Mouse (Mus musculus): ENCODE data around the gene Hist1h4h. TPM values are rescaled to one million over a fixed set of nuclear protein-coding genes. Genes with fewer than 3 reads are reported as not detected.
"Not testable (repeated sequence)": the region's sequence is repeated elsewhere in the genome, so short reads cannot be mapped to it uniquely, and the experiment has no call there.

The Hist1h4h gene
- total RNA-seq, 2 experiments from 2014 or later: 131 to 139 TPM

- TF ChIP-seq CTCF (IDR thresholded peaks at IDR 0.05): no peak
- intact Hi-C loops (cut with DNase I): loop anchor here (5.0 kb wide), 2 partner anchors 53 to 1817 kb away; partner anchors contain the start of gene Hist1h4d
- H3K27ac ChIP-seq: peak overlapping the region; percentile 95
These were observed 1.2 kb upstream of the Hist1h4h start for GRCm38 (mm10) chr13:23529480-23530165.

GRCm38 (mm10) chr13:23530181-23530900 is 509 bp upstream of the Hist1h4h start:
- no peak for TF ChIP-seq CTCF (IDR thresholded peaks at IDR 0.05)
- intact Hi-C loops (cut with DNase I): loop anchor here (5.0 kb wide), 2 partner anchors 52 to 1818 kb away; partner anchors contain the start of gene Hist1h4d
- Histone ChIP-seq H3K4me3 (peak overlapping the region; percentile 91), H3K27ac (peak overlapping the region; percentile 95)
- peak; percentile 59 for DNase-seq

More at GRCm38 (mm10) chr13:23529480-23530165, 1.2 kb upstream of the Hist1h4h start:
- peak overlapping the region; percentile 91 for H3K4me3 ChIP-seq
- no peak for DNase-seq

GRCm38 (mm10) chr13:23532262-23533075 is 1.6 kb downstream of the Hist1h4h start:
- Histone ChIP-seq H3K4me3 (peak overlapping the region; percentile 91), H3K27ac (peak overlapping the region; percentile 95; the same call in 1 of the 2 replicates)
- DNase-seq: no peak
- intact Hi-C loops (cut with DNase I): loop anchor here (5.0 kb wide), 2 partner anchors 50 to 1820 kb away; partner anchors contain the start of gene Hist1h4d
- TF ChIP-seq CTCF (IDR thresholded peaks at IDR 0.05): no peak

GRCm38 (mm10) chr13:23533560-23534367 is 2.9 kb downstream of the Hist1h4h start, which contains the start of gene Hist1h2af:
Hist1h2af (plus strand) TSS chr13:23533906.
- DNase-seq: peak; percentile 61
- peak within 1 kb of the TSS; percentile 28; the same call in 1 of the 2 replicates for H3K27ac ChIP-seq
- intact Hi-C loops (cut with DNase I): loop anchor here (5.0 kb wide), 2 partner anchors 49 to 1821 kb away; partner anchors contain the start of gene Hist1h4d
- TF ChIP-seq CTCF (IDR thresholded peaks at IDR 0.05): 0 out of 2 replicates have a peak, but pooled peaks have one; percentile 6
- H3K4me3 ChIP-seq: peak within 1 kb of the TSS; percentile 91

- TF ChIP-seq CTCF (IDR thresholded peaks at IDR 0.05): no peak
- intact Hi-C loops (cut with DNase I): loop anchor here (5.0 kb wide), 2 partner anchors 48 to 1822 kb away; partner anchors contain the start of gene Hist1h4d
- Histone ChIP-seq H3K4me3 (peak overlapping the region; percentile 70), H3K27ac (peak overlapping the region; percentile 28)
- no peak for DNase-seq
These were observed 3.7 kb downstream of the Hist1h4h start for GRCm38 (mm10) chr13:23534368-23535131.

GRCm38 (mm10) chr13:23535137-23536075 is 4.6 kb downstream of the Hist1h4h start, which contains the start of gene Hist1h3g:
Hist1h3g (plus strand) TSS chr13:23535422.
- Histone ChIP-seq H3K4me3 (peak within 1 kb of the TSS; percentile 70), H3K27ac (peak within 1 kb of the TSS; percentile 28)
- intact Hi-C loops (cut with DNase I): not testable (repeated sequence)
- peak; percentile 83 for DNase-seq

- Histone ChIP-seq H3K27ac (no peak overlapping the region), H3K4me3 (no peak overlapping the region)
- no peak for DNase-seq
- intact Hi-C loops (cut with DNase I): no loop called here
- TF ChIP-seq CTCF (IDR thresholded peaks at IDR 0.05): no peak
These were observed 5.4 kb downstream of the Hist1h4h start for GRCm38 (mm10) chr13:23536076-23536822.

GRCm38 (mm10) chr13:23537006-23537710 is 6.3 kb downstream of the Hist1h4h start:
- intact Hi-C loops (cut with DNase I): no loop called here
- TF ChIP-seq CTCF (IDR thresholded peaks at IDR 0.05): no peak
- no peak overlapping the region for H3K4me3 ChIP-seq
- no peak overlapping the region for H3K27ac ChIP-seq
- DNase-seq: no peak
